Mouse (Mus musculus) ES-E14 (cell line): ENCODE results near the gene 1810030O07Rik.

Experiments
- CHD2 ChIP-seq: IDR thresholded peaks from 2 replicates; pipeline ENCODE4 v1.6.1; 2014; ENCODE audit warnings: mild to moderate bottlenecking, low read depth, low read length, inconsistent platforms
- HCFC1 ChIP-seq: IDR thresholded peaks from 2 replicates; pipeline ENCODE4 v1.6.1; 2012; ENCODE audit warnings: low read length, inconsistent platforms, borderline replicate concordance; ENCODE audit not compliant: insufficient read depth
- MAFK ChIP-seq: IDR thresholded peaks from 2 replicates; pipeline ENCODE4 v1.6.1; 2014; ENCODE audit warnings: mild to moderate bottlenecking, low read depth, low read length, inconsistent platforms; ENCODE audit not compliant: insufficient read depth
- ZC3H11A ChIP-seq: IDR thresholded peaks from 2 replicates; pipeline ENCODE4 v1.6.1; 2012; ENCODE audit warnings: low read depth, mild to moderate bottlenecking, inconsistent platforms, low read length, borderline replicate concordance
- ZNF384 ChIP-seq: IDR thresholded peaks from 2 replicates; pipeline ENCODE4 v1.6.1; 2012; ENCODE audit warnings: low read depth, low read length, inconsistent platforms

- TF ChIP-seq ZNF384: no peak
- no peak for TF ChIP-seq CHD2
- TF ChIP-seq ZC3H11A: no peak
- TF ChIP-seq MAFK: no peak
- TF ChIP-seq HCFC1: no peak
These were observed at the start of gene 1810030O07Rik for GRCm38 (mm10) chrX:12673054-12673775.
